Mouse (Mus musculus): ENCODE measurements around the gene Nfkbiz.
"Not testable (repeated sequence)": the region's sequence is repeated elsewhere in the genome, so short reads cannot be mapped to it uniquely, and the experiment has no call there.

Nfkbiz gene

GRCm38 (mm10) chr16:55838510-55839474, at the start of gene Nfkbiz:
Nfkbiz (minus strand) TSS chr16:55838899.
- DNase-seq (ENCODE audit: extremely low read depth, low read depth, low spot score): no peak

GRCm38 (mm10) chr16:55887814-55888583, 49.3 kb upstream of the Nfkbiz start:
- DNase-seq (ENCODE audit: extremely low read depth, low read depth, low spot score): no peak

- DNase-seq (ENCODE audit: extremely low read depth, low read depth, low spot score): no peak
Measured at GRCm38 (mm10) chr16:55884246-55884645, 45.5 kb upstream of the Nfkbiz start.

GRCm38 (mm10) chr16:55876025-55876424, 37.3 kb upstream of the Nfkbiz start:
- no peak for DNase-seq (ENCODE audit: extremely low read depth, low read depth, low spot score)

GRCm38 (mm10) chr16:55863832-55864231, 25.1 kb upstream of the Nfkbiz start:
- DNase-seq (ENCODE audit: extremely low read depth, low read depth, low spot score): no peak

GRCm38 (mm10) chr16:55863149-55863815, 24.6 kb upstream of the Nfkbiz start:
- DNase-seq (ENCODE audit: extremely low read depth, low read depth, low spot score): no peak

GRCm38 (mm10) chr16:55861104-55861503, 22.4 kb upstream of the Nfkbiz start:
- DNase-seq (ENCODE audit: extremely low read depth, low read depth, low spot score): no peak

- DNase-seq (ENCODE audit: extremely low read depth, low read depth, low spot score): not testable (repeated sequence)
Measured at GRCm38 (mm10) chr16:55859421-55859820, 20.7 kb upstream of the Nfkbiz start.

GRCm38 (mm10) chr16:55858465-55858864, 19.8 kb upstream of the Nfkbiz start:
- no peak for DNase-seq (ENCODE audit: extremely low read depth, low read depth, low spot score)

GRCm38 (mm10) chr16:55852943-55853727, 14.4 kb upstream of the Nfkbiz start:
- no peak for DNase-seq (ENCODE audit: extremely low read depth, low read depth, low spot score)

- DNase-seq (ENCODE audit: extremely low read depth, low read depth, low spot score): no peak
Measured at GRCm38 (mm10) chr16:55852515-55852914, 13.8 kb upstream of the Nfkbiz start.

GRCm38 (mm10) chr16:55850485-55850884, 11.8 kb upstream of the Nfkbiz start:
- DNase-seq (ENCODE audit: extremely low read depth, low read depth, low spot score): no peak

- no peak for DNase-seq (ENCODE audit: extremely low read depth, low read depth, low spot score)
Measured at GRCm38 (mm10) chr16:55847679-55848078, 9.0 kb upstream of the Nfkbiz start.

GRCm38 (mm10) chr16:55844847-55845246, 6.1 kb upstream of the Nfkbiz start:
- no peak for DNase-seq (ENCODE audit: extremely low read depth, low read depth, low spot score)

GRCm38 (mm10) chr16:55843919-55844318, 5.2 kb upstream of the Nfkbiz start:
- no peak for DNase-seq (ENCODE audit: extremely low read depth, low read depth, low spot score)

- no peak for DNase-seq (ENCODE audit: extremely low read depth, low read depth, low spot score)
Measured at GRCm38 (mm10) chr16:55843134-55843533, 4.4 kb upstream of the Nfkbiz start.

- no peak for DNase-seq (ENCODE audit: extremely low read depth, low read depth, low spot score)
Measured at GRCm38 (mm10) chr16:55841506-55841905, 2.8 kb upstream of the Nfkbiz start.

GRCm38 (mm10) chr16:55838129-55838509, 580 bp downstream of the Nfkbiz start:
- no peak for DNase-seq (ENCODE audit: extremely low read depth, low read depth, low spot score)

GRCm38 (mm10) chr16:55837653-55838052, 1.0 kb downstream of the Nfkbiz start:
- not testable (repeated sequence) for DNase-seq (ENCODE audit: extremely low read depth, low read depth, low spot score)

- no peak for DNase-seq (ENCODE audit: extremely low read depth, low read depth, low spot score)
Measured at GRCm38 (mm10) chr16:55837168-55837567, 1.5 kb downstream of the Nfkbiz start.
